ENCODE assay signal across 8 mouse cellular contexts in genomic region chr17:27839469-27840252, GRCm38 (mm10). TPM values are rescaled to one million over a fixed set of nuclear protein-coding genes. Genes with fewer than 3 reads are reported as not detected.
DNase-seq lines count a peak whose midpoint lies in the region; ATAC-seq and TF ChIP-seq lines count a peak whose summit lies in the region.

No protein-coding gene starts in this region.

- H3K27me3 ChIP-seq in C2C12 (ENCODE audit: control insufficient read depth, insufficient read depth, insufficient read length) (peaks cover 9% of the 10 kb centered on the region), myocyte (ENCODE audit: control insufficient read depth, insufficient read depth, insufficient read length) (peaks cover 5% of the 10 kb centered on the region)
- peaks cover 9% of the 10 kb centered on the region for H3K27me3 ChIP-seq in erythroblast, embryonic 14.5 days (ENCODE audit: control insufficient read depth)
- no peaks in the 10 kb centered on the region for H3K27me3 ChIP-seq in heart, embryonic 11.5 days (ENCODE audit: control insufficient read depth, insufficient read depth, low read length)
- H3K27me3 ChIP-seq in kidney, embryonic 16.5 days (ENCODE audit: insufficient read depth, low read length), result no peaks in the 10 kb centered on the region
- H3K27me3 ChIP-seq in liver, adult 2 months (ENCODE audit: control insufficient read depth, insufficient read depth, low read length), result no peaks in the 10 kb centered on the region
- H3K27me3 ChIP-seq in splenic B cell, adult 2 months (ENCODE audit: control insufficient read depth, insufficient read depth, low read length, poor library complexity, severe bottlenecking), result no peaks in the 10 kb centered on the region

- H3K4me3 ChIP-seq in C2C12 (ENCODE audit: insufficient read depth, poor library complexity, severe bottlenecking), result peak overlapping the region; percentile 74
- H3K4me3 ChIP-seq in erythroblast, embryonic 14.5 days (replicated peaks), result peak overlapping the region; percentile 97
- peak overlapping the region; percentile 65 for H3K4me3 ChIP-seq in heart, embryonic 11.5 days (ENCODE audit: low read depth, low read length)
- H3K4me3 ChIP-seq in kidney, embryonic 16.5 days (ENCODE audit: low read length), result peak overlapping the region; percentile 81
- H3K4me3 ChIP-seq in liver, adult 2 months (ENCODE audit: insufficient read depth, low read depth, low read length), result peak overlapping the region; percentile 96
- peak overlapping the region; percentile 87 for H3K4me3 ChIP-seq in myocyte

- H3K4me1 ChIP-seq in erythroblast, embryonic 14.5 days (ENCODE audit: control insufficient read depth), result peaks cover 22% of the 10 kb centered on the region
- no peaks in the 10 kb centered on the region for H3K4me1 ChIP-seq in heart, embryonic 11.5 days (ENCODE audit: control insufficient read depth, insufficient read depth, low read length)
- H3K4me1 ChIP-seq in kidney, embryonic 16.5 days (ENCODE audit: insufficient read depth, low read length), result peaks cover 11% of the 10 kb centered on the region
- peaks cover 6% of the 10 kb centered on the region; the same call in 1 of the 2 replicates for H3K4me1 ChIP-seq in liver, adult 2 months (ENCODE audit: control insufficient read depth, insufficient read depth, low read length)

- H3ac ChIP-seq in C2C12 (ENCODE audit: control insufficient read depth, insufficient read length, low read depth), result peak overlapping the region; percentile 80
- peak overlapping the region; percentile 64 for H3ac ChIP-seq in myocyte (ENCODE audit: control insufficient read depth, insufficient read length)

- H3K9me3 ChIP-seq in erythroblast, embryonic 14.5 days (ENCODE audit: control insufficient read depth, low read length), result 0 out of 2 replicates have a peak, but pooled peaks cover 4% of the 10 kb centered on the region
- no peaks in the 10 kb centered on the region for H3K9me3 ChIP-seq in heart, embryonic 11.5 days (replicated peaks; ENCODE audit: control insufficient read depth, low read length)
- H3K9me3 ChIP-seq in kidney, embryonic 16.5 days (ENCODE audit: low read length), result no peaks in the 10 kb centered on the region

- peak; percentile 35; the same call in 1 of the 2 replicates for TF ChIP-seq POLR2A in brain, embryonic 14.5 days (IDR thresholded peaks at IDR 0.05; ENCODE audit: borderline replicate concordance, extremely low read depth, insufficient read depth, insufficient read length, poor library complexity, severe bottlenecking)
- peak; percentile 69 for TF ChIP-seq POLR2A in liver, adult 2 months (IDR thresholded peaks at IDR 0.05; ENCODE audit: extremely low read depth, insufficient read depth, low read length)
- TF ChIP-seq POLR2A in myocyte (IDR thresholded peaks at IDR 0.05; ENCODE audit: insufficient read length, low read depth), result peak; percentile 85

- H3K4me2 ChIP-seq in heart, embryonic 11.5 days, result peak overlapping the region; percentile 74
- H3K4me2 ChIP-seq in kidney, embryonic 16.5 days (replicated peaks; ENCODE audit: low read depth, low read length), result peak overlapping the region; percentile 93
- peak overlapping the region; percentile 99 for H3K4me2 ChIP-seq in myocyte (ENCODE audit: low read depth)

- peak; percentile 99 for DNase-seq in brain, embryonic 14.5 days (ENCODE audit: low read depth)
- DNase-seq in liver, adult 2 months (ENCODE audit: extremely low read depth, low read depth, low spot score), result peak; percentile 96
- DNase-seq in splenic B cell, adult 2 months (ENCODE audit: low read depth, low spot score), result peak; percentile 95

- peaks cover 10% of the 10 kb centered on the region for H3K79me3 ChIP-seq in C2C12 (ENCODE audit: low read depth)

- no peak for TF ChIP-seq CTCF in C2C12 (IDR thresholded peaks at IDR 0.05; ENCODE audit: control insufficient read depth, insufficient read depth, insufficient read length)
- 0 out of 2 replicates have a peak, but pooled peaks have one; percentile 8 for TF ChIP-seq CTCF in brain, embryonic 14.5 days (IDR thresholded peaks at IDR 0.05; ENCODE audit: borderline replicate concordance, extremely low read depth, insufficient read depth, insufficient read length)
- no peak for TF ChIP-seq CTCF in liver, adult 2 months (IDR thresholded peaks at IDR 0.05; ENCODE audit: low read depth, low read length)

- no peak overlapping the region for H3K27ac ChIP-seq in heart, embryonic 11.5 days (ENCODE audit: low read depth, low read length)
- peak overlapping the region; percentile 62; the same call in 1 of the 2 replicates for H3K27ac ChIP-seq in kidney, embryonic 16.5 days (ENCODE audit: low read length)
- H3K27ac ChIP-seq in liver, adult 2 months (replicated peaks; ENCODE audit: insufficient read depth, low read depth, low read length), result peak overlapping the region; percentile 83

- peaks cover 28% of the 10 kb centered on the region for H3K36me3 ChIP-seq in C2C12 (ENCODE audit: control insufficient read depth, insufficient read depth)
- H3K36me3 ChIP-seq in erythroblast, embryonic 14.5 days (ENCODE audit: control insufficient read depth), result peaks cover 29% of the 10 kb centered on the region
- peaks cover 6% of the 10 kb centered on the region for H3K36me3 ChIP-seq in heart, embryonic 11.5 days (ENCODE audit: control insufficient read depth, insufficient read depth, low read length)
- H3K36me3 ChIP-seq in kidney, embryonic 16.5 days (ENCODE audit: insufficient read depth, low read length), result peaks cover 15% of the 10 kb centered on the region
- H3K36me3 ChIP-seq in liver, adult 2 months (ENCODE audit: control insufficient read depth, insufficient read depth, low read length), result peaks cover 6% of the 10 kb centered on the region; the same call in 1 of the 2 replicates
- peaks cover 8% of the 10 kb centered on the region for H3K36me3 ChIP-seq in myocyte (ENCODE audit: control insufficient read depth, insufficient read depth)
- H3K36me3 ChIP-seq in splenic B cell, adult 2 months (ENCODE audit: control insufficient read depth, insufficient read depth, low read length, poor library complexity, severe bottlenecking), result no peaks in the 10 kb centered on the region; the same call in 1 of the 2 replicates

- peak; percentile 94 for ATAC-seq in heart, embryonic 11.5 days (replicated peaks; ENCODE audit: insufficient number of reproducible peaks, low FRiP score, low TSS enrichment)
- peak; percentile 99 for ATAC-seq in kidney, embryonic 16.5 days (ENCODE audit: low FRiP score, low TSS enrichment)

- H3K9ac ChIP-seq in heart, embryonic 11.5 days (ENCODE audit: low read depth, low read length), result peak overlapping the region; percentile 78
- H3K9ac ChIP-seq in kidney, embryonic 16.5 days (replicated peaks; ENCODE audit: low read length), result peak overlapping the region; percentile 86
- H3K9ac ChIP-seq in liver, adult 2 months (ENCODE audit: low read depth, low read length), result peak overlapping the region; percentile 83

- H3K79me2 ChIP-seq in C2C12 (ENCODE audit: control insufficient read depth, insufficient read depth), result peaks cover 35% of the 10 kb centered on the region
- H3K79me2 ChIP-seq in liver, adult 2 months (ENCODE audit: control insufficient read depth, insufficient read depth, low read length), result peaks cover 5% of the 10 kb centered on the region; the same call in 1 of the 2 replicates
- H3K79me2 ChIP-seq in myocyte (ENCODE audit: control insufficient read depth, insufficient read depth), result peaks cover 14% of the 10 kb centered on the region

- WGBS in heart, embryonic 11.5 days (ENCODE audit: insufficient replicate concordance), result 3% methylated on average over 35 of the region's 35 CpGs
- 1% methylated on average over 35 of the region's 35 CpGs for WGBS in kidney, embryonic 16.5 days
- WGBS in liver, adult 2 months, result under 1% methylated on average over 35 of the region's 35 CpGs

TF ChIP-seq in C2C12, 6 proteins besides CTCF, POLR2A, EP300 and RAD21 (continues in another document):
- TF ChIP-seq CEBPB (IDR thresholded peaks at IDR 0.05; ENCODE audit: low read depth), result no peak
- no peak for TF ChIP-seq USF1 (IDR thresholded peaks at IDR 0.05; ENCODE audit: low read depth)
- TF ChIP-seq MYOG (IDR thresholded peaks at IDR 0.05; ENCODE audit: control insufficient read depth, extremely low read depth, insufficient read length), result no peak
- TF ChIP-seq MAX (IDR thresholded peaks at IDR 0.05), result no peak

TF ChIP-seq in myocyte, 11 proteins besides CTCF, POLR2A, EP300 and RAD21 (continues in another document):
- no peak for TF ChIP-seq E2F4 (IDR thresholded peaks at IDR 0.05; ENCODE audit: insufficient read depth)
- TF ChIP-seq CEBPB (IDR thresholded peaks at IDR 0.05; ENCODE audit: insufficient read depth, poor library complexity, severe bottlenecking), result no peak
- peak; percentile 10 for TF ChIP-seq MAX (IDR thresholded peaks at IDR 0.05; ENCODE audit: low read depth)
- peak; percentile 94 for TF ChIP-seq POLR2AphosphoS2 (IDR thresholded peaks at IDR 0.05; ENCODE audit: insufficient read length, low read depth)

RNA-seq across cellular contexts. Expression of gene Snrpc, which starts 1.7 kb away (rescaled TPM):
- polyA plus RNA-seq in C2C12 (2012; fragmentation: generic; extraction: Trizol) (318 TPM), myocyte (2012; fragmentation: generic; extraction: Trizol) (251 TPM)
- 156 and 218 TPM in 2 replicates for polyA plus RNA-seq in brain, embryonic 14.5 days (2012; rRNA removed)
- 50.6 and 57.6 TPM in 2 replicates for polyA plus RNA-seq in erythroblast, embryonic 14.5 days (2012)
- 226 and 242 TPM in 2 replicates for polyA plus RNA-seq in heart, embryonic 11.5 days (2014; fragmentation: Nextera tagmentation; extraction: Ambion mirVana)
- polyA plus RNA-seq in kidney, embryonic 16.5 days (2015; fragmentation: Nextera tagmentation; extraction: Ambion mirVana), result 286 and 293 TPM in 2 replicates
- 24.4 and 27.1 TPM in 2 replicates for total RNA-seq in liver, adult 2 months (2014; rRNA removed)
- 42.2 and 49.6 TPM in 2 replicates for polyA plus RNA-seq in liver, adult 2 months (2012; rRNA removed)

RNA-seq across cellular contexts. Expression of gene Uhrf1bp1, which starts 16.6 kb away (rescaled TPM):
- polyA plus RNA-seq in C2C12 (2012; fragmentation: generic; extraction: Trizol) (6.6 TPM), myocyte (2012; fragmentation: generic; extraction: Trizol) (16.4 TPM)
- 13.0 and 16.7 TPM in 2 replicates for polyA plus RNA-seq in brain, embryonic 14.5 days (2012; rRNA removed)
- 0.19 and 0.25 TPM in 2 replicates for polyA plus RNA-seq in erythroblast, embryonic 14.5 days (2012)
- 3.8 and 4.1 TPM in 2 replicates for polyA plus RNA-seq in heart, embryonic 11.5 days (2014; fragmentation: Nextera tagmentation; extraction: Ambion mirVana)
- 7.5 and 7.7 TPM in 2 replicates for polyA plus RNA-seq in kidney, embryonic 16.5 days (2015; fragmentation: Nextera tagmentation; extraction: Ambion mirVana)
- 5.0 and 5.5 TPM in 2 replicates for total RNA-seq in liver, adult 2 months (2014; rRNA removed)
- polyA plus RNA-seq in liver, adult 2 months (2012; rRNA removed), result 7.0 and 7.2 TPM in 2 replicates

RNA-seq across cellular contexts. Expression of gene D17Wsu92e, which starts 19.2 kb away (rescaled TPM):
- polyA plus RNA-seq in C2C12 (2012; fragmentation: generic; extraction: Trizol) (65.1 TPM), myocyte (2012; fragmentation: generic; extraction: Trizol) (79.4 TPM)
- polyA plus RNA-seq in brain, embryonic 14.5 days (2012; rRNA removed), result 46.7 and 56.5 TPM in 2 replicates
- polyA plus RNA-seq in erythroblast, embryonic 14.5 days (2012), result 10.7 and 13.7 TPM in 2 replicates
- polyA plus RNA-seq in heart, embryonic 11.5 days (2014; fragmentation: Nextera tagmentation; extraction: Ambion mirVana), result 11.8 and 12.5 TPM in 2 replicates
- 18.8 and 19.4 TPM in 2 replicates for polyA plus RNA-seq in kidney, embryonic 16.5 days (2015; fragmentation: Nextera tagmentation; extraction: Ambion mirVana)
- total RNA-seq in liver, adult 2 months (2014; rRNA removed), result 93.0 and 117 TPM in 2 replicates
- 159 and 178 TPM in 2 replicates for polyA plus RNA-seq in liver, adult 2 months (2012; rRNA removed)

Comparison
In these comparisons a context has a peak if more than half of its experiments do, and no peak if none do; other contexts are left out.
1. POLR2A ChIP-seq: peak in every context shown above with its lines; median percentile 85 in myocyte; 69 in liver, adult 2 months; 35 in brain, embryonic 14.5 days.